Mouse (Mus musculus) ES-CJ7 (cell line): ENCODE measurements around the gene Samd4.
"Not testable (repeated sequence)": the region's sequence is repeated elsewhere in the genome, so short reads cannot be mapped to it uniquely, and the experiment has no call there.

Experiments used
- DNase-seq: peaks from one replicate; pipeline ENCODE4 v3.0.0; 2011; ENCODE audit warnings: low read depth, low spot score

Gene Samd4

GRCm38 (mm10) chr14:47105174-47105557, 222.5 kb downstream of the Samd4 start:
- no peak for DNase-seq

DNA sequence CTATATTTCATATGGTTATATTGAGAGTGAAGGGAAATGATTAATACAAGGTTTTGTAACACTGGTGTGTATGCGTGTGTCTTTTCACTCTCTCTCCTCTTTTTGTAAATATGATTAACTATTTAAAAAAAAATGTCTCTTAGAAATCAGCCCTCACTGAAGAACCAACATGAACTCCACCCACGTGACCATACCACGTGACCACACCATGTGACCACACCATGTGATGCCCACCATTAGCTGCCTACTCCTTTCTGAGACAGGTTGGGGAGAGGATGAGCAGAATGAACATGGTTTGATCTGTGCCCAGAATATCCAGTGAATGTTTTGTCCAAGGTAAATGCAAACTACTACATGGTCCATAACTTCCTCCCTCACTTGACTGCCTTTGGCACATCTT, 223.1 kb downstream of the Samd4 start:
- no peak for DNase-seq

DNA sequence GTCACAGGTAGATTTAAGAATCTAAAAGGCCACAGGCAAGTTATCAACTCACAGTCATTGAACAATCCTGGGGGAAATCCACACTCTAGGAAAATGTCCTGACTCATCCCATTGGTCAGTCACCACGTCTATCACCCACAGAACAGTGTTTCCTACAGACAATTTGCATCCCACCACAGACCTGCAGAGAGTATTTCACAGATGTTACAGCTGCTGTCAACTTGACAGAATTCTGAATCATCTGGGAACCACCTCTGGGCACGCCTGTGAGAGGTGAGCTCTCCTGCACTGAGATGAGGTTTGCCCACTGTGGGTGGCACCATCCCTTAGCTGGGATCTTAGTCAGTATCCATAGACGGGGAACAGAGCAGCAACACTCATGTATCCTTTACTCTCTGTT, 224.8 kb downstream of the Samd4 start:
- DNase-seq: no peak

GRCm38 (mm10) chr14:47110391-47110790, 227.7 kb downstream of the Samd4 start:
- not testable (repeated sequence) for DNase-seq

DNA sequence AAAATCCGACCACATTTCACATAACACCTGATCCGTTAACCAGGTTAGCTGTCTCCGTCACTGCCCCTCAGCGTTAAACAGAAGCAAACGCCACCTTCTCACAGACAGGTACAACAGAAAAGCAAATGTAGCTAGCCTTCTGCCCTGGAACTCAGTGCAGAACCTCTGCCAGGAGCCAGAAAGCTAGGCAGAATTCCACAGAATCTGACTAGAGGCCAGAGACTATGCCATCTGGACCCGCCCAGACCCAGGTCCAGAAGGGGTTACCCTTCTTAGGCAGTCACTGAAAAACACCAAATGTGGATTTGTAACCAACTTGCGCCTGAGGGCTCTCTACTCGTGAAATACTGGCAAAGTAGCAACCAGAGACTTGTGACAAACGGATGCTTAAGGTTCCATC, 228.7 kb downstream of the Samd4 start:
- no peak for DNase-seq

DNA sequence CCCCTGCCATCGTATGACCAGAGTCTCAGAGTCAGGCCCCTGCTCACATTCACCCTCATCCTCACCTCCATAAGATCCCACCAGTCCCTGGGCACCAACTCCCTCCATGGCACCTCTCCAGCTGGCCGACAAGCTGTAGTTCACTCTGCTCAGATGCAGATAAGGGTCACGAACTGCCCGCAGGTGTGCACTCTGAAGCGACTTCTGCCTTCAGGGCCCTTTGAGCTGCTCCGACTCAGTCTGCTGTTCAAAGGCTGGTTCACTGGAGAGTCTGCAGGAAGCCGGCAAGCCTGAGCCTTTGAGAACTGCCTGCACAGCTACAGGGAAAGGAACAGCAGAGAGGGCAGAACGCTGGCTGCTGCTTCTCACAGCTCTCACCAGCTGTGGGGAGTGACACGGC, 232.5 kb downstream of the Samd4 start:
- no peak for DNase-seq

GRCm38 (mm10) chr14:47116062-47116762, 233.6 kb downstream of the Samd4 start:
- DNase-seq: no peak

- DNase-seq: no peak
These were observed 234.9 kb downstream of the Samd4 start for GRCm38 (mm10) chr14:47117522-47117921.

GRCm38 (mm10) chr14:47127987-47128386, 245.3 kb downstream of the Samd4 start:
- DNase-seq: no peak

DNA sequence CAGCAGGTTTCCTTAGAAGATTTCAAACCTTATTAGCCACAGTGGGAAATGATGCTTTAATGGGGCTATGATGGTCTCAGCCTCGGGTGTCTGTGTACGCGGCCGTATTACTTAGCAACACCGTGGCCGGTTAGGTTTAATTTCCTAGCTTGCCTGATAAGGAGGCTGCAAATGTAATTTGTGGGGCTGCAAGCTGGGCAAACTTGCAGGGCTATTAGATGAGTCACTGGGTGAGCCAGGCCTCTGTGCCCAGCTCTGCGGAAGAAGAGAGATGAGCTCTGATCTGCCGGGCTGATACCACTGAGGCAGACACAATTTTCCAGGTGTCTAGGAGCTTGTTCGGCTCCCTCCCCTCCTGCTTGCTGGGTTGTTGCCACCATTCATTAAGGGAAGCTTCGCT, 251.3 kb downstream of the Samd4 start:
- DNase-seq: no peak

DNA sequence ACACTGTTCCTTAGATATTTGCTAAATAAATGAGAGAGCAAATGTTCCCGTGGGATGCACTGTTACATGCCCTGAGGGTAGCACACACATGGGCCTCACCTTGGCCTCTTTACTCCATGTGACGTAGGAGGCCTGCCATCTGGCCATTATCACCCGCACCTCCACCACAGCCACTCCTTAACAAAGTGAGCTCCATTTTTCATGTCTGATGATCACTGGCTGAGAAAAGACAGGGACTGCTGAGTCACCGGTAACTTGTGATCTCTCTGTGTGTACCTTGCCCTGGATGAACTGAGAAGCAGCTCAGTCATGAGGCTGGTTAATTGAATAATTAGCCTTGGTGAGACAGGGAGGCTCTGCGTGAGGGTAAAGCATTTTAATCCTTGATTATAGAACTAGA, 254.0 kb downstream of the Samd4 start:
- no peak for DNase-seq

GRCm38 (mm10) chr14:47138853-47139252, 256.2 kb downstream of the Samd4 start:
- no peak for DNase-seq

GRCm38 (mm10) chr14:47144326-47144725, 261.7 kb downstream of the Samd4 start:
- DNase-seq: no peak

DNA sequence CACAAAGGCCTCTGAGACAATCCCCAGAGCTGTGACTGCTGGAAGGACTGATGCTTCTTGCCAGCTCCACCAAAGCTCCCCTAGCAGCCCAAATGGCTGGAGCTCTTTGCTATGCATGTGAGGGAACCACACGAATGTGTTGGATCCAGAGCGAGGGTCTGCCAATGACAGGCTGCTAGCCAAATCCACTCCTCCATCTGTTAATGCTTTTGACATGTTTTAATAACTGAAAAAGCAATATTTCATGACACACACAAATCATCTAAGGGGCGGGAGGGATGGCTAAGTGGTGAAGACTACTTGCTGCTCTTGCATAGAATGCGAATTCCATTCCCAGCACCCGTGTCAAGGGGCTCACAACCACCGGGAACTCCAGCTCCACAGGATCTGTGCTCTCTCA, 268.7 kb downstream of the Samd4 start:
- no peak for DNase-seq

- DNase-seq: no peak
These were observed 271.6 kb downstream of the Samd4 start for GRCm38 (mm10) chr14:47154303-47154702.
